Mouse (Mus musculus) bone marrow macrophage, adult 2 months (primary cell): Measurements from ENCODE around the gene Ciapin1. TPM values are rescaled to one million over a fixed set of nuclear protein-coding genes. Genes with fewer than 3 reads are reported as not detected.

Experiments
- H3K27ac ChIP-seq: 2 replicates; pipeline ENCODE4 v1.5.1; 2012; ENCODE audit warnings: low read depth, low read length; ENCODE audit not compliant: insufficient read depth
- H3K4me1 ChIP-seq: 2 replicates; pipeline ENCODE4 v1.6.1; 2012; ENCODE audit warnings: low read length; ENCODE audit not compliant: control insufficient read depth, insufficient read depth
- H3K4me3 ChIP-seq: 2 replicates; pipeline ENCODE4 v1.5.1; 2012; ENCODE audit warnings: mild to moderate bottlenecking, low read length, moderate library complexity; ENCODE audit not compliant: insufficient read depth
- CTCF ChIP-seq: IDR thresholded peaks from 2 replicates; pipeline ENCODE4 v1.5.1; 2012; ENCODE audit warnings: low read depth, mild to moderate bottlenecking, low read length, moderate library complexity
- POLR2A ChIP-seq: IDR thresholded peaks from 2 replicates; pipeline ENCODE4 v1.6.1; 2012; ENCODE audit warnings: mild to moderate bottlenecking, low read depth, low read length, borderline replicate concordance
- polyA plus RNA-seq: library from polyadenylated mRNA; stranded (reverse); fragments of >200 nt; gene quantifications from 2 replicates; pipeline ENCODE4 v1.2.4, GENCODE M21; 2012; ENCODE audit not compliant: missing spikeins, insufficient read depth, insufficient read length

Gene Ciapin1
- polyA plus RNA-seq, 1 experiment, result 19.7 TPM

GRCm38 (mm10) chr8:94781155-94781837, 56.9 kb downstream of the Ciapin1 start:
- TF ChIP-seq POLR2A (no peak), CTCF (no peak)
- Histone ChIP-seq H3K27ac (no peak overlapping the region), H3K4me3 (no peak overlapping the region), H3K4me1 (peaks cover 38% of the 10 kb centered on the region)

- Histone ChIP-seq H3K27ac (no peak overlapping the region), H3K4me3 (no peak overlapping the region), H3K4me1 (peaks cover 43% of the 10 kb centered on the region)
- no peak for TF ChIP-seq CTCF
- TF ChIP-seq POLR2A, result no peak
Measured at GRCm38 (mm10) chr8:94780491-94781154, 57.5 kb downstream of the Ciapin1 start.

- TF ChIP-seq CTCF, result no peak
- no peak for TF ChIP-seq POLR2A
- no peak overlapping the region for H3K4me3 ChIP-seq
- no peak overlapping the region for H3K27ac ChIP-seq
- H3K4me1 ChIP-seq, result peaks cover 43% of the 10 kb centered on the region
Measured at GRCm38 (mm10) chr8:94779534-94780294, 58.4 kb downstream of the Ciapin1 start.

GRCm38 (mm10) chr8:94778895-94779533, 59.1 kb downstream of the Ciapin1 start:
- no peak overlapping the region for H3K4me3 ChIP-seq
- TF ChIP-seq CTCF (no peak), POLR2A (no peak)
- H3K4me1 ChIP-seq, result peaks cover 36% of the 10 kb centered on the region
- H3K27ac ChIP-seq, result peak overlapping the region; percentile 57

- peaks cover 34% of the 10 kb centered on the region for H3K4me1 ChIP-seq
- TF ChIP-seq POLR2A (no peak), CTCF (no peak)
- peak overlapping the region; percentile 57 for H3K27ac ChIP-seq
- H3K4me3 ChIP-seq, result no peak overlapping the region
Measured at GRCm38 (mm10) chr8:94778473-94778872, 59.7 kb downstream of the Ciapin1 start.

- TF ChIP-seq POLR2A (no peak), CTCF (no peak)
- Histone ChIP-seq H3K4me1 (peaks cover 34% of the 10 kb centered on the region), H3K4me3 (no peak overlapping the region), H3K27ac (peak overlapping the region; percentile 57; the same call in 1 of the 2 replicates)
Measured at GRCm38 (mm10) chr8:94778036-94778435, 60.1 kb downstream of the Ciapin1 start.

DNA sequence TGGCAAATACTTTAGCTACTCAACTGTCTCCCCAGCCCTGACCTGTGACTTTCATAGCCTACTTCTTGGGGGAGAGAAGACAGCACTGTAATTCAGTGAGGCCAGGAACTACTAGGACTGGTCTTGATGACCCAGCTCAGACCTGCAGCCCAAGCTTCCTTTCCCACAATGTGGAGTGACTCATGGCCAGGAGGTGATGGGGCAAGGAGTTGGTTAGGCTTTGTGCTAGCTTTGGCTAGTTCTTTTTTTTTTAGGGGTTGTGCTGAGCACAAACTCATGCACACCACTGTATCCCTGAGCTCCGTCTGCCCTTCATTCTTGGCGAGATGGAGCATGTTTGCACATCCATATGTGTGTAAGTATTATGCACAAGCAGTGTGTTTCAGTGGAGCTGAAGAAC, 61.8 kb downstream of the Ciapin1 start:
- H3K27ac ChIP-seq, result no peak overlapping the region
- H3K4me3 ChIP-seq, result no peak overlapping the region
- TF ChIP-seq POLR2A, result no peak
- TF ChIP-seq CTCF, result no peak
- H3K4me1 ChIP-seq, result peaks cover 34% of the 10 kb centered on the region

GRCm38 (mm10) chr8:94774601-94775000, 63.6 kb downstream of the Ciapin1 start:
- Histone ChIP-seq H3K27ac (no peak overlapping the region), H3K4me3 (no peak overlapping the region), H3K4me1 (peaks cover 33% of the 10 kb centered on the region)
- TF ChIP-seq POLR2A (no peak), CTCF (no peak)

DNA sequence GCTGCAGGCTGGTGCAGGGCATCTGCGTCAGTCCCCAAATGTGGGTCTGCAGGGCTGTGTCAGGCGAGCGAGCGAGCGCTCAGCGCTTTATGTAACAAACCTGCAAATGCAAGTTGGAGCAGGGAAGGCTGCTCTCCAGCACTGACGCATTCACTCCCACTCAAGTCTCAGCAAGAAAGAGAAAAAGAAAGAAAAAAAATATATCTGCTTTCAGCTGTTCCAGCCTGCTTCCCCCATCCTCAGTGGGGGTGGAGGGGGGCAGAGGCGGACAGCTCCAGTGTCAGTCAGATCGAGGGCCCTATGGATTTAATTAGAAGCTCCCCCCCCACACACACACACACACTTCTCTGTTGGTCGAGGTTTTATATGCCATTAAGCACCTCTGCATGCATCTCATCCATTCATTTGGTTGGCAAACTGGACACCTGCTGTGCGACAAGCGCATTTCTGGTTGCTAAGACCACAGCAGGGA, 64.4 kb downstream of the Ciapin1 start:
- TF ChIP-seq POLR2A (no peak), CTCF (no peak)
- peaks cover 25% of the 10 kb centered on the region for H3K4me1 ChIP-seq
- no peak overlapping the region for H3K27ac ChIP-seq
- no peak overlapping the region for H3K4me3 ChIP-seq
